Comparison of ENCODE assay signal across 18 mouse cellular contexts in genomic region chr14:22036802-22037497, GRCm38 (mm10). TPM values are rescaled to one million over a fixed set of nuclear protein-coding genes. Genes with fewer than 3 reads are reported as not detected.
A peak's percentile ranks its signal among the peaks of the same experiment; 100 is the strongest.
DNase-seq lines count a peak whose midpoint lies in the region; ATAC-seq lines count a peak whose summit lies in the region.
"Had no signal": no experiment of that assay in that cellular context is flagged by ENCODE, and none has a peak within 500 bp of the region (broad histone marks: within the 10 kb centered on the region; RNA-seq: fewer than 3 reads in every experiment).

No protein-coding gene starts in this region.

- peak overlapping the region; percentile 29; the same call in 1 of the 2 replicates for H3K4me2 ChIP-seq in forebrain, embryonic 13.5 days
- peak overlapping the region; percentile 31 for H3K4me2 ChIP-seq in forebrain, embryonic 16.5 days (ENCODE audit: low read length)
- H3K4me2 ChIP-seq in hindbrain, embryonic 16.5 days (ENCODE audit: low read length): peak overlapping the region; percentile 39
- H3K4me2 ChIP-seq in neural tube, embryonic 12.5 days (replicated peaks): 0 out of 2 replicates have a peak overlapping the region, but pooled peaks have one; percentile 22
- H3K4me2 ChIP-seq: heart, embryonic 12.5 days had no signal

- H3K36me3 ChIP-seq in forebrain, embryonic 13.5 days (ENCODE audit: poor library complexity, severe bottlenecking): no peaks in the 10 kb centered on the region
- H3K36me3 ChIP-seq in forebrain, embryonic 10.5 days (replicated peaks): no peaks in the 10 kb centered on the region
- H3K36me3 ChIP-seq in forebrain, embryonic 16.5 days (ENCODE audit: control insufficient read depth, insufficient read depth): no peaks in the 10 kb centered on the region
- no peaks in the 10 kb centered on the region for H3K36me3 ChIP-seq in hindbrain, embryonic 16.5 days (ENCODE audit: control insufficient read depth, insufficient read depth, low read length)
- no peaks in the 10 kb centered on the region for H3K36me3 ChIP-seq in neural tube, embryonic 12.5 days
- H3K36me3 ChIP-seq: heart, embryonic 12.5 days had no signal

- H3K9ac ChIP-seq in forebrain, embryonic 13.5 days: no peak overlapping the region
- no peak overlapping the region for H3K9ac ChIP-seq in forebrain, embryonic 16.5 days (replicated peaks; ENCODE audit: low read depth, low read length)
- H3K9ac ChIP-seq in hindbrain, embryonic 16.5 days (ENCODE audit: low read depth, low read length): no peak overlapping the region
- no peak overlapping the region for H3K9ac ChIP-seq in neural tube, embryonic 12.5 days
- H3K9ac ChIP-seq: heart, embryonic 12.5 days; liver, postnatal 0 days had no signal

- 32% methylated on average over 12 of the region's 12 CpGs for WGBS in forebrain, embryonic 13.5 days
- 71% methylated on average over 12 of the region's 12 CpGs for WGBS in forebrain, embryonic 10.5 days
- 21% methylated on average over 12 of the region's 12 CpGs for WGBS in forebrain, embryonic 16.5 days
- WGBS in hindbrain, embryonic 16.5 days: 34% methylated on average over 12 of the region's 12 CpGs
- 46% methylated on average over 12 of the region's 12 CpGs for WGBS in neural tube, embryonic 12.5 days

- DNase-seq in forebrain, embryonic 10.5 days (ENCODE audit: extremely low spot score, low spot score): no peak
- no peak for DNase-seq in kidney, postnatal 4 days
- no peak for DNase-seq in gastrocnemius, postnatal 10 days
- DNase-seq in lung, postnatal 14 days: no peak
- DNase-seq: adrenal gland, postnatal 14 days; cerebellum, adult 9-10 months; gastrocnemius, postnatal 36 days; heart, postnatal 36 days; layer of hippocampus, postnatal 36 days; liver; liver, postnatal 0 days; thymus, adult 18-20 months had no signal

- H3K4me3 ChIP-seq in forebrain, embryonic 13.5 days: no peak overlapping the region
- H3K4me3 ChIP-seq in forebrain, embryonic 10.5 days: no peak overlapping the region
- H3K4me3 ChIP-seq in forebrain, embryonic 16.5 days (replicated peaks; ENCODE audit: low read length): no peak overlapping the region
- no peak overlapping the region for H3K4me3 ChIP-seq in hindbrain, embryonic 16.5 days (ENCODE audit: low read length)
- no peak overlapping the region for H3K4me3 ChIP-seq in neural tube, embryonic 12.5 days
- H3K4me3 ChIP-seq: heart, embryonic 12.5 days had no signal

- H3K27me3 ChIP-seq in forebrain, embryonic 13.5 days: peaks cover 81% of the 10 kb centered on the region
- H3K27me3 ChIP-seq in forebrain, embryonic 10.5 days (ENCODE audit: poor library complexity, severe bottlenecking): peaks cover 83% of the 10 kb centered on the region
- H3K27me3 ChIP-seq in forebrain, embryonic 16.5 days (replicated peaks; ENCODE audit: control insufficient read depth, insufficient read depth, low read length): peaks cover 51% of the 10 kb centered on the region
- H3K27me3 ChIP-seq in hindbrain, embryonic 16.5 days (replicated peaks; ENCODE audit: control insufficient read depth, insufficient read depth, low read length): peaks cover 2% of the 10 kb centered on the region
- H3K27me3 ChIP-seq in neural tube, embryonic 12.5 days (replicated peaks): no peaks in the 10 kb centered on the region

- no peak overlapping the region for H3K27ac ChIP-seq in forebrain, embryonic 13.5 days
- no peak overlapping the region for H3K27ac ChIP-seq in forebrain, embryonic 10.5 days
- H3K27ac ChIP-seq in forebrain, embryonic 16.5 days (ENCODE audit: low read length): no peak overlapping the region; the same call in 1 of the 2 replicates
- no peak overlapping the region for H3K27ac ChIP-seq in hindbrain, embryonic 16.5 days (ENCODE audit: low read depth, low read length)
- no peak overlapping the region for H3K27ac ChIP-seq in neural tube, embryonic 12.5 days

- no peaks in the 10 kb centered on the region for H3K9me3 ChIP-seq in forebrain, embryonic 13.5 days (replicated peaks)
- no peaks in the 10 kb centered on the region for H3K9me3 ChIP-seq in forebrain, embryonic 10.5 days
- H3K9me3 ChIP-seq in forebrain, embryonic 16.5 days (ENCODE audit: control insufficient read depth, low read length): no peaks in the 10 kb centered on the region
- no peaks in the 10 kb centered on the region for H3K9me3 ChIP-seq in hindbrain, embryonic 16.5 days (ENCODE audit: control insufficient read depth, low read length)
- no peaks in the 10 kb centered on the region for H3K9me3 ChIP-seq in neural tube, embryonic 12.5 days
- H3K9me3 ChIP-seq: heart, embryonic 12.5 days had no signal

- H3K4me1 ChIP-seq in forebrain, embryonic 13.5 days: peaks cover 31% of the 10 kb centered on the region
- H3K4me1 ChIP-seq in forebrain, embryonic 10.5 days: peaks cover 48% of the 10 kb centered on the region
- peaks cover 20% of the 10 kb centered on the region for H3K4me1 ChIP-seq in forebrain, embryonic 16.5 days (replicated peaks; ENCODE audit: control insufficient read depth, insufficient read depth, low read length)
- H3K4me1 ChIP-seq in hindbrain, embryonic 16.5 days (ENCODE audit: control insufficient read depth, insufficient read depth, low read depth, low read length): peaks cover 17% of the 10 kb centered on the region
- H3K4me1 ChIP-seq in neural tube, embryonic 12.5 days: peaks cover 30% of the 10 kb centered on the region

- peak; percentile 69 for ATAC-seq in forebrain, embryonic 13.5 days
- peak; percentile 63 for ATAC-seq in forebrain, embryonic 16.5 days
- ATAC-seq in hindbrain, embryonic 16.5 days: no peak
- ATAC-seq in neural tube, embryonic 12.5 days (ENCODE audit: low FRiP score, low read depth): no peak
- ATAC-seq: liver, postnatal 0 days had no signal

RNA-seq across cellular contexts. Expression of gene Lrmda, which starts 17.4 kb away (rescaled TPM):
- polyA plus RNA-seq in forebrain, embryonic 13.5 days (2015; fragmentation: Nextera tagmentation; extraction: Ambion mirVana): not detected in 2 replicates
- polyA plus RNA-seq in forebrain, embryonic 10.5 days (2016; fragmentation: Nextera tagmentation; extraction: Ambion mirVana): 0.20 and 0.41 TPM in 2 replicates
- 0.30 TPM in 1 of 2 replicates, not detected in the other for polyA plus RNA-seq in forebrain, embryonic 16.5 days (2015; fragmentation: Nextera tagmentation; extraction: Ambion mirVana)
- 0.30 and 0.80 TPM in 2 replicates for polyA plus RNA-seq in hindbrain, embryonic 16.5 days (2015; fragmentation: Nextera tagmentation; extraction: Ambion mirVana)
- polyA plus RNA-seq in neural tube, embryonic 12.5 days (2016; fragmentation: Nextera tagmentation; extraction: Ambion mirVana): 0.33 and 0.40 TPM in 2 replicates
- total RNA-seq in gastrocnemius, postnatal 10 days (2021): 1 to 10 TPM; 1.2 to 1.9 TPM

RNA-seq across cellular contexts. Expression of gene Zfp503, which starts 47.5 kb away (rescaled TPM):
- polyA plus RNA-seq in forebrain, embryonic 13.5 days (2015; fragmentation: Nextera tagmentation; extraction: Ambion mirVana): 6.1 and 7.7 TPM in 2 replicates
- polyA plus RNA-seq in forebrain, embryonic 10.5 days (2016; fragmentation: Nextera tagmentation; extraction: Ambion mirVana): 7.6 and 8.6 TPM in 2 replicates
- polyA plus RNA-seq in forebrain, embryonic 16.5 days (2015; fragmentation: Nextera tagmentation; extraction: Ambion mirVana): 5.4 and 5.5 TPM in 2 replicates
- 8.0 and 9.9 TPM in 2 replicates for polyA plus RNA-seq in hindbrain, embryonic 16.5 days (2015; fragmentation: Nextera tagmentation; extraction: Ambion mirVana)
- 44.1 and 44.4 TPM in 2 replicates for polyA plus RNA-seq in neural tube, embryonic 12.5 days (2016; fragmentation: Nextera tagmentation; extraction: Ambion mirVana)
- 1 to 10 TPM; 7.3 to 8.0 TPM for total RNA-seq in gastrocnemius, postnatal 10 days (2021)
- total RNA-seq: megakaryocyte-erythroid progenitor cell, adult 5-6 weeks had no signal

Comparison
In these comparisons a context has a peak if more than half of its experiments do, and no peak if none do; other contexts are left out.
1. ATAC-seq: peak in forebrain, embryonic 13.5 days (single experiment) and forebrain, embryonic 16.5 days (single experiment); none in hindbrain, embryonic 16.5 days (single experiment) and neural tube, embryonic 12.5 days (single experiment).
2. Peak in every context shown above with its lines, with median percentiles within 50 percentile points of each other: H3K4me2 ChIP-seq.